Mouse (Mus musculus) brain, adult 2 months (tissue): ENCODE results near the gene Col4a2.

Experiments
- DNase-seq: peaks from one replicate; pipeline ENCODE4 v3.0.0; 2011; ENCODE audit warnings: low read depth, low spot score

Col4a2 gene

GRCm38 (mm10) chr8:11323681-11324080 is 11.1 kb downstream of the Col4a2 start:
- DNase-seq: no peak

DNA sequence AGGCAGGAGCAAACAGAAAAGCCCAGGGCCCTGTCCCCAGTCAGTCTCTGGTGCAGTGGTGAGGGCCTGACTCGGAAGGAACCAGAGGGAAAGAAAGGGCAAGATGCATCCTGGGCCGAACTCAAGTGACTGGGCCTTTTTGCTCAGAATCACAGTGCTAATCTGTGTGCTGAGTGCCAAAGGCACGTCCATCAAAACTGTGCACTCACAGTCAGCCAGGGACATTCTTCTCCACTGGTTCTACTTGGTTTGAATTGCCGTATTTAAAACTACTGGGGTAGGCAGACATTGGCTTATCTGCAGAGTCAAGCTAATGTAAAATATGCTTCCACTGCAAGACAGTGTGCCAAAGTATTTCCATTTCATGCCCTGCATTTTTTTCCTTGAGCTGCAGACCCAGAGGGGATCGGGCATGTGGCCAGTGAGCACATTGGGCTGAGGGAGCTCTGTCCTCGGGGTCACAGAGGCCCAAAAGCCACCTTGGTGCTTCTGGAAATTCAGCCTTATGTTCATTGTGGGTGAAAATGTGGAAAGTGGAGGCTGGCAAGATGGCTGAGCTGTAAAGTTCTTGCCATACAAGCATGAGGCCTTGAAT is 12.3 kb downstream of the Col4a2 start:
- DNase-seq: no peak

DNA sequence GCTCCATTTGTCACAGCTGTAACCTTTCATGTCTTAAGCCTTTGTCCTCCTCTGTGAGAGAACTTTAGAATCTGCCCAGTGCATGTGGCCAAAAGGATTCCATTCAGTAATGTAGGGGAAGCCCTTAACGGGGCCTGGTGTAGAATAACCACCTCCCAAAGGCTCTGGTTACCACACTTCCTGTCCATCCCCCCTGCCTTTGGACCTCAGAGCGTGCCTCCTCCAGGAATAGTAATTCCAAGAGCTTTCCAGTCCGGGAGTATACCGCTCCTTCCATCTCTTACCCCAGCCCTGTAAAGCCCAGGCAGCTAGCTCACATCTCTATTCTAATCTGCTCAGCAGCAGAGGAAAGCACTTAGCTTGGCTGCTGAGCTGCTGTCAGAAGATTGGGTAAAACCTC is 14.7 kb downstream of the Col4a2 start:
- no peak for DNase-seq

- no peak for DNase-seq
Observed at GRCm38 (mm10) chr8:11327722-11328417, 15.3 kb downstream of the Col4a2 start.

GRCm38 (mm10) chr8:11331561-11331960 is 19.0 kb downstream of the Col4a2 start:
- no peak for DNase-seq

- no peak for DNase-seq
Observed at GRCm38 (mm10) chr8:11333746-11334145, 21.1 kb downstream of the Col4a2 start.

DNA sequence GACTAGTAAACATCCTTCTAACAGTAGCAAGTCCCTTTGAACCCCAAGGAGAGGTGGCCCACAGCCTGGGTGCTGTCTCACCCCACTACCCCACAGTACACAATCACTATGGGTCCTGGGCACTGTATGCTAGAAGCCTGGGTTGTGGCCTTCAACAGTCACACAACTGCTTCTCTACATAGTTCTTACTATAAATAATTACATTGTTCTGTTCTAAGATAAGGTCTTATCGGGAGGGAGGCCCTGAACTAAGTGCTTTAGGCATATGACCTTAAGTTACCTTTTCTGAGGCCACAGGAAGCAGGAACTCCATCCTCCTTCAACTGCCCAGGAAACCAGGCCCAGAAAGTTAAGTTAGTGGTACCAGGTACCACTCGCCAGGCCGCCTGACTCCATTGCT is 21.9 kb downstream of the Col4a2 start:
- DNase-seq: no peak

DNA sequence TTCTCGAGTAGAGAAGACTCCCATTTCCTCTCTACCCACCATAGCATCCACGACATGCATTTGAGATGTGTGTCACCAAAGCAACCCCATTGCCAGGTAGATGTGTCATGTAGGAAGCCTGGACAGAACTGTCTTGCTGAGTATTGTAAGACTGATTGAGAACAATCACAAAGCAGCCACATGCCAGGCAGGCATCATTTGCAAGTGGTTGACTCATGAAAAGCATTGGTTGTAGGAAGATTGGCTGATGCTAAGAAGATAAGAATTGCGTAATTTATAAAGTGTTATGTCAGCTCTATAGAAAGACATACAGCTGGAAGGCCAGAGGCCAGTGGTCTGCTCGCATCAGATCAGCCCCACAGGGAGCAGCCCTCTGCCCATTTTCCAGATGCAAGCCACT is 22.6 kb downstream of the Col4a2 start:
- no peak for DNase-seq

GRCm38 (mm10) chr8:11336346-11336745 is 23.7 kb downstream of the Col4a2 start:
- no peak for DNase-seq

GRCm38 (mm10) chr8:11337642-11338041 is 25.0 kb downstream of the Col4a2 start:
- no peak for DNase-seq

- DNase-seq: no peak
Observed at GRCm38 (mm10) chr8:11338507-11338906, 25.9 kb downstream of the Col4a2 start.

GRCm38 (mm10) chr8:11340310-11341110 is 27.9 kb downstream of the Col4a2 start:
- DNase-seq: no peak

DNA sequence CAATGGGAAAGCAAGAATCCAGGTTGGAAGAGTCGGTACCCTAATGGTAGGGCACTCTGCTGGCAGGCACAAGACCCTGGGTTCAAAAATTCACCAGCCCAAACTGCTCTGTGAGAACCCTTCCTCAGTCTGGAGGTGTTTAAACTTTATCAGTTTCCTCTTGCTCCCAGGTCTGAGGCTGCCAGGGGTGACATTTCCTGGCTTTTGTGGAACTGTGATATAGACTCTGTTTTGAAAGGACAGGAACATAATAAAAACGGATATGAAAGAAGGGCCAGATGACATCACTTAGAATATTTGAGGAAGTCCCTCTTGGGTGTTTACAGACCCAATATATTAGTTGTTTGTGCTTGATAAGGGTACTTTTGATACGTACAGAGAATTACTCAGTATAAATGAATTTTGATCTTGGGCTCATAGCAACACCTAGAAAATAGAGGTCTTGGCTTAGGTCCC is 28.5 kb downstream of the Col4a2 start:
- no peak for DNase-seq

DNA sequence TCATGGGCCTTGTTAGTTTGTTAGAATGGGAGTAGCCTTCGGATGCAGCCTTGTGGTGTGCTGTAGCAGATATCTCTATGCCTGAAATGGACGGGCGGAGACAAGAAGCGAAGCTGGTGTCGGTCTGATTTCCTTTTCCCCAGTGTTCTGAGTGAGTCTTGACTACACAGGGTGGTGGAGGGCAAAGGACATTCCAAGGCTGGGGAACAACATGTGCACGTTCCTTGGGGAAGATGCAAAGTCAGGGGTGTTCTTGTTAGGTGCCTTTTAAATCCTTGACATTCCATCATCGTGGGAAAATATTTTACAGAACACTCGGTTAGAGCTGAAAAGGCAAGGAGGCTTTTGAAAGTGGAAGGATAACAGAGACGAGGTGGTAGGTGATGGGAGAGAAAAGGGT is 31.9 kb downstream of the Col4a2 start:
- no peak for DNase-seq

DNA sequence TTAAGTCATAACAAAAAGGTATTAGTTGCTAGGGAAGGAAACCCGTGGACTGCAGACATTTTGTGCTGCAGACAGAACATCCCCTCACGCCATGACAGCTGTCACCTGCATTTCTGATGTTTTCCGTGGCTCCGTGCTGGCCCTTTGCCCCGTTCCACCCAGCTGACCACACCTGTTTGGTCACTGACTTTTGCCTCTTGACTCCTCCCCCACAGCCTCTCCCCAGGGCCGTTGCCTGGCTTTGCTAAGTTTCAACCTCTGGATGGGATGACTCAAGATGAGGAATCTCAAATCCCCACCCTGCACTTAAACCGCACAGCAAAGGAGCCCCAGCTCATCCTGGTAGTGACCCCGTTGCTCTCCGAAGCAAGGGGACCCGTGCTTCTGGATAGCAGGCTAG is 33.6 kb downstream of the Col4a2 start:
- no peak for DNase-seq

DNA sequence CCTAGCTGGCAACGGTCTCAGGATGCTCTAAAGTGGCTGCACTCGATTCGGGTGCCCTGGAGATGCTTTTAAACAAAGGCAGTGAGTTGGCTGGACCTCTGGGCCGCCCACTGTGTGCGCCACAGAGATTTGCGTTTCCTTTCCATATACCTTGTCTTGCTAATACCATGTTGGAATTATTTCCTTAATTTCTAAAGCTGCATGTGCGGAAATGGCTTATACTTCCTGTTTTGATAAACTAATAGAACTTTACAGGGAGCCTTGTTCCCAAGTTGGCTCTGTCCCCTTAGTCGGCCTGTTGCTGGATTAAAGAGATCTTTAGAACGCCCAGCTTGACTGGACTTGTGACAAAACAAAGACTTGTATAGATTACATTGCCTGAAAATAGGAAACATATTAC is 35.1 kb downstream of the Col4a2 start:
- DNase-seq: no peak

DNA sequence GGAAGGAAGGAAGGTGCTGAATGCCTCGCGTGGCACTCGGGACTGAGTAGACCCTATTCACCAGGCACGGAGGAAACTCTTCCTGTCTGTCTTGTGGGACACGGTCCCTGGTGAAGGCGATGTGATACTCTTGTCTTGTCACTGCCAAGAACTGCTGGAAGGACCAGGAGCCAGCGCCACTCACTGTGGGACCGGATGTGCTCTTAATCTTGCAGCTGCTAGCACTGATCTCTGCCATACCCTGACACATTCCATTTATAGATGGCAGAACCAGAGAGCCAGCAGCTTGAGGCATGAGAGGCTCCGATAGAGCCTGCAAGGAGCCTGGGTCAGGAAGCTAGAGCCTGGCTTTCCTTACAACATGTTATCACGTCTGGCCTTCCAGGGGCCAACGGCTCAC is 36.0 kb downstream of the Col4a2 start:
- DNase-seq: no peak

DNA sequence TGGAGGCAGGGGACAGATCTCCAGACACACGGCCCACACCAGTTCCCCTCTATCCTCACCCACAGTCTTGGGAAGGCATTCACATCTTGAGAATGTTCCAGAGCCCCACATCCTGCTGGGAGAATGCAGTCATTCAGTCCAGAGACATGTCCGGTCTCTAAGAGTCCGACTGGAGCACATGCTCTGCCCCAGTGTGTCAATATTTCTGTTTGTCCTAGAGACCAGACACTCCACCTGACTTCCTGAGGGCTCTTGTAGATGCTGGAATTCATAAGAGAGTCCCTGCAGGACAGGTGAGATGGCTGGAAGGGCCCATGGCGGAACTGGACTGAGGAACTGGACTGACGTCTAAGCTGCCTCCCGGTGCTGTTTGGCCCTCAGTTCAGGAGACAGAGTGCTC is 38.8 kb downstream of the Col4a2 start:
- DNase-seq: no peak

- DNase-seq: peak; percentile 76
Observed at GRCm38 (mm10) chr8:11352514-11352913, 39.9 kb downstream of the Col4a2 start.

DNA sequence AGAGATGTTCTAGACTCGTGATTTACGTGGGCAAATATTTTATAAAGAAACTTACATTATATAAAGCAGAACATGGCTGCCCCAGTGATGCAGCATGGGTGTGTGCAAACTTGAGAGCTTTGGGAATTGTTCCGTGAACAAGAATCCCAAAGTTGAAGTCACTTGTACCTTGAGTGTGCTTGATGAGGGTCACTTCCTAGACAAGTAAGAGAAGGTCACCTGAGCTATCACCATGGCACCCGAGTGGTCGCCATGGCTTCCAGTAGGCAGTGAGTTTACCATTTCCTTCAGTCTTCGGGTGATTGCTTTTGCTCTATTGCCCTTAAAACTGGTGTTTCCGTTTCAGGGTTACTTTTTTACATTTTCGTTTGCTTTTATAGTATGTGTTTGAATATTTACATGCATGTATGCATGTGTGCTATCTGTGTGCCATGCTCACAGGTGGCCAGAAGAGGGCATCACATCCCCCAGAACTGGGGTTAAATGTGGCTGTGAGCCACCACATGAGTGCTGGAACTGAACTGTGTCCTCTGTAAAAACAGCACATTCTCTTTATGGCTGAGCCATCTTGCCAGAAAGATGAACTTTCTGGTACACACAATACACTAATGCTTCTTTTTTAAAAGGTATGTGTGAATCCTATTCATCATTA is 42.3 kb downstream of the Col4a2 start:
- DNase-seq: no peak

GRCm38 (mm10) chr8:11355900-11356299 is 43.3 kb downstream of the Col4a2 start:
- DNase-seq: no peak

DNA sequence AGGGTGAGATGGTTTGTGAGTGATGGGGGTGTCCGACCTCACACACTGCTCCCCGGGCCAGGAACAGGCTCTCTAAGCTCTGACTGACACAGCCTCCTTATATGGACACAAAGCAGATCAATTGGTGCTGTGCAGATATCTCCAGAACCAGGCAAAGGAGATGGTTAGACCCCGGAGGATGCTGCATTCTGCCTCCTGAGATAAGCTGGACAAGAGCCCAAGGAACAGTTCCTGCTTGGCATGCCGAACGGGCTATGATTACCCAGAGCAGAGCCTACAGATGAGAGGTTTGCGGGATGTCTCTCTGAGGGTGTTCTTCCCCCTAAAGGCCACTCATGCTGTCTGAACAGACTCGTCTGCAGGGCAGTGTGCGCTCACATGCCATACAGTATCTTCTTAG is 44.2 kb downstream of the Col4a2 start:
- DNase-seq: no peak
